Mouse (Mus musculus): Measurements from ENCODE around the gene Sema3a. TPM values are rescaled to one million over a fixed set of nuclear protein-coding genes. Genes with fewer than 3 reads are reported as not detected.
"Not testable (repeated sequence)": the region's sequence is repeated elsewhere in the genome, so short reads cannot be mapped to it uniquely, and the experiment has no call there.

Gene Sema3a
- polyA plus RNA-seq, 1 experiment, result 9.0 TPM

- no peak for TF ChIP-seq CTCF (IDR thresholded peaks at IDR 0.05; ENCODE audit: extremely low read depth, insufficient read depth, low read length)
- no peak for TF ChIP-seq POLR2A (IDR thresholded peaks at IDR 0.05; ENCODE audit: extremely low read depth, insufficient read depth, low read length)
- Histone ChIP-seq H3K27ac (ENCODE audit: insufficient read depth, low read length) (no peak overlapping the region), H3K4me1 (ENCODE audit: control insufficient read depth, insufficient read depth, low read length) (no peaks in the 10 kb centered on the region), H3K4me3 (ENCODE audit: insufficient read depth, low read length) (no peak overlapping the region)
Observed at GRCm38 (mm10) chr5:13433303-13433702, 308.1 kb downstream of the Sema3a start.

DNA sequence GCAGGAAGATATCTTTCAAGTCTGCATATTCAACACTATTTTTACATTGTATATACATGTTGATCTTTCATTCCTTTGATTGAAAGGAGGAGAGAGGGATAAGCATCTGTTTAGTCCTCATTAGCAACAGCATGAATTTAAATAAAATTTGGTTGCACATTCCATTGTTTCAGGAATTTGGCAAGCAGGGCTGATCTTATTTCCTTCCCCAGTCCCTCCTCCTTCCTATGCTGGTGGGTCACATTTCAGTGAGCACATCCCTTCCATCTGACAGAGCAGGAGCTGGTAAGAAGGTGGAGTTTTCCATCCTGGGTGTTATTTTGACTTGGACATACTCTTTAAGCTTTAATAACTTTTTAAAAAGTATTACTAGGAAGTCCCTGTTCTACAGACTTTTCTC is 315.9 kb downstream of the Sema3a start:
- no peak overlapping the region for H3K4me3 ChIP-seq (ENCODE audit: insufficient read depth, low read length)
- TF ChIP-seq CTCF (IDR thresholded peaks at IDR 0.05; ENCODE audit: extremely low read depth, insufficient read depth, low read length) (no peak), POLR2A (IDR thresholded peaks at IDR 0.05; ENCODE audit: extremely low read depth, insufficient read depth, low read length) (no peak)

GRCm38 (mm10) chr5:13460182-13461001 is 335.2 kb downstream of the Sema3a start:
- no peak overlapping the region for H3K27ac ChIP-seq (ENCODE audit: insufficient read depth, low read length)
- no peak overlapping the region for H3K4me3 ChIP-seq (ENCODE audit: insufficient read depth, low read length)
- no peaks in the 10 kb centered on the region for H3K4me1 ChIP-seq (ENCODE audit: control insufficient read depth, insufficient read depth, low read length)
- TF ChIP-seq CTCF (IDR thresholded peaks at IDR 0.05; ENCODE audit: extremely low read depth, insufficient read depth, low read length) (no peak), POLR2A (IDR thresholded peaks at IDR 0.05; ENCODE audit: extremely low read depth, insufficient read depth, low read length) (no peak)

More for the DNA sequence above, 315.9 kb downstream of the Sema3a start:
- Histone ChIP-seq H3K4me1 (ENCODE audit: control insufficient read depth, insufficient read depth, low read length) (no peaks in the 10 kb centered on the region), H3K27ac (ENCODE audit: insufficient read depth, low read length) (no peak overlapping the region)

DNA sequence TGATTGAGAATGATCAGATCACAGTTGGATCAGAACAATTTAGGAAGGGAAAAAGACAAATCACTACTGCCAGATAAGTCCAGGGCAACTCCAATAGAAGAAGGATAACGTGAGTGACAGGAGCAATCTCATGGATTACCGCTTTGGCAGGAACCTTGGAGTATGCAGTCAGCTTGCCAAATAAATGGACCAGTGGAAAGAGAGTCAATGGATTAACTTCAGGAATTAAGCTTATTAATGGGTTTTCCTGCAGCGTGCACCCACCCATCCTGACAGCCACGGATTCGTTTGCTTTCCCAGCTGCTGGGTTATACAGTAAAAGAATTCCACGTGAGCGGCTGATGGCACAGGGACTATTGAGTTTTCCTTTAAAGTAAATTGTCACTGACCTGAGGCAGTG is 343.6 kb downstream of the Sema3a start:
- Histone ChIP-seq H3K27ac (ENCODE audit: insufficient read depth, low read length) (no peak overlapping the region), H3K4me3 (ENCODE audit: insufficient read depth, low read length) (no peak overlapping the region), H3K4me1 (ENCODE audit: control insufficient read depth, insufficient read depth, low read length) (peaks cover 3% of the 10 kb centered on the region; the same call in 1 of the 2 replicates)
- no peak for TF ChIP-seq POLR2A (IDR thresholded peaks at IDR 0.05; ENCODE audit: extremely low read depth, insufficient read depth, low read length)
- no peak for TF ChIP-seq CTCF (IDR thresholded peaks at IDR 0.05; ENCODE audit: extremely low read depth, insufficient read depth, low read length)

DNA sequence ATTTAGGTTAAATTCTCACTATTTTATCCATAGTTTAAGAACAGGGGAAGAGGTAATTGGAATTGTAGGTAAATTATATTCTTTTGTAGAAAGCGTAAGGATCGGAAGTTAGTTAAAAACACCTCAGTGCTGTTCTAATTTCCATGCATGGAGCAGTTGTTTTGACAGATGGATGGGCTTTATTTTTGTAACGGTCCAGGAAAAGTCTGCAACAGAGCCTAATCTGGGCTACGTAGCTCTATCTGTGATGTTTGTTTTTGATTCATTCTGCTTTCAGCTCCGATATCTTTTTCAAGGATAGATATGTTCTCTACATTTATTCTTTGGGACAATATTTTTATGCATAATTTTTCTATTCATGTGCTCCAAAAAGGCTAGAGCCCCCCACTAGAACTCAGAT is 344.2 kb downstream of the Sema3a start:
- Histone ChIP-seq H3K4me3 (ENCODE audit: insufficient read depth, low read length) (no peak overlapping the region), H3K27ac (ENCODE audit: insufficient read depth, low read length) (no peak overlapping the region), H3K4me1 (ENCODE audit: control insufficient read depth, insufficient read depth, low read length) (peaks cover 3% of the 10 kb centered on the region; the same call in 1 of the 2 replicates)
- TF ChIP-seq POLR2A (IDR thresholded peaks at IDR 0.05; ENCODE audit: extremely low read depth, insufficient read depth, low read length) (no peak), CTCF (IDR thresholded peaks at IDR 0.05; ENCODE audit: extremely low read depth, insufficient read depth, low read length) (no peak)

DNA sequence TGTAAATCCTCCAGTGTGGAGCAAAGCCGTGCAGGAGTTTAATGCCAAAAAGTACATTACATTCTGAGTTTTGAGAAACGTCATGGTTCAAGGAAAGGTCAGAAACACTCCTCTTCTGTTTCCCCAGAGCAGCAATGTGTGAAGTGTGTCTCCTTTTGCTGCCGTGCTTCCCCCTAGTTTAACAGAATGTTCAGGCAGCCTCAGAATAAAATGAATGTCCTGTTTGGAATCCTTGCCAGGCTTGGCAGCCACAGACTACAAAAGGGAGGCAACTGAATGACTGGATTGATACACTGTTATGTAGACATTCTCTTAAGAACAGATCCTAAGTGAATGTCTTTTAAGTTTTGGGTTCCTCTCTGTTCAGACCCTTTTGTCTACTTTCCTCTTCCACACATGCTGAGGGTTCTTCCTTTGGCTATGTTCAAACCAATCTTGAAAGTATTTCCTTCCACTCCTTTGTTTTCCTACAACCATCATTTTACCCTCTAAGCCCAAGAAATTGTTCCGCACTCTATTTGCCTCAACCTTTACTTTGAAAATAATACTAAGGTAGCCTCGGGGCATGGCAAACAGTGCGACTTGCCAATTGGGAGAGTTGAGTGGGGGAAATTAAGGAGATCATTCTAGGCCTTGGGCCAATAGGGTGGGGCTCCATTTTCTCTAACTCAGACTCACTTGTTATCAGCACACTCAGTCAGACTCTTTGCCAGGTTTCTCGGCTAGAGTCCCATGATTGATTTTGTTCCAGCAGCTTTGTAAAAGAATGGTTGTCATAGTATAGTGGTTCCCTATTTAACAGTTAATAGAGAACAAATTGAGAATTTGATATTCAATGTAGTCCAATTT is 345.1 kb downstream of the Sema3a start:
- H3K4me3 ChIP-seq (ENCODE audit: insufficient read depth, low read length), result no peak overlapping the region
- H3K27ac ChIP-seq (ENCODE audit: insufficient read depth, low read length), result no peak overlapping the region
- peaks cover 3% of the 10 kb centered on the region; the same call in 1 of the 2 replicates for H3K4me1 ChIP-seq (ENCODE audit: control insufficient read depth, insufficient read depth, low read length)
- no peak for TF ChIP-seq CTCF (IDR thresholded peaks at IDR 0.05; ENCODE audit: extremely low read depth, insufficient read depth, low read length)
- no peak for TF ChIP-seq POLR2A (IDR thresholded peaks at IDR 0.05; ENCODE audit: extremely low read depth, insufficient read depth, low read length)

DNA sequence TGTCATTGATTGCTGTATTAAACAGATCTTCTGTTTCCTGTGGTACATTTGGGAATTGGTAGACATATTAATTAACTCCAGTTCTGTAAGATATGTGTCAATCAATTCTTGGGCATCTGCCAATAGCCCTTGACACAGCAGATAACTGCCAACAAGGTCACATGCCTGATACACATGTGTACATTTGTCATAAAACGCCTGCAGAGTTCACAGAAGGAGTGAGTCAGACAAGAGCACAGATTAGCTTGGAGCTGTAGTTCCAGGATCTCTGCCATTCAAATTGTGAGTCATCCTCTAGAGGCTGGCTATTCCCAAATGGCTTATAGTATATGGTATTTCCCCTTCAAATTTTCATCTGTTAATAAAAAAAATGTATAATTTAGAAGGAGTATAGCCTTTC is 352.4 kb downstream of the Sema3a start:
- TF ChIP-seq CTCF (IDR thresholded peaks at IDR 0.05; ENCODE audit: extremely low read depth, insufficient read depth, low read length), result no peak
- TF ChIP-seq POLR2A (IDR thresholded peaks at IDR 0.05; ENCODE audit: extremely low read depth, insufficient read depth, low read length), result no peak
- H3K4me3 ChIP-seq (ENCODE audit: insufficient read depth, low read length), result no peak overlapping the region
- no peaks in the 10 kb centered on the region for H3K4me1 ChIP-seq (ENCODE audit: control insufficient read depth, insufficient read depth, low read length)
- H3K27ac ChIP-seq (ENCODE audit: insufficient read depth, low read length), result no peak overlapping the region

- H3K4me3 ChIP-seq (ENCODE audit: insufficient read depth, low read length), result no peak overlapping the region
Observed at GRCm38 (mm10) chr5:13488671-13489070, 363.5 kb downstream of the Sema3a start.

GRCm38 (mm10) chr5:13495967-13496366 is 370.8 kb downstream of the Sema3a start:
- not testable (repeated sequence) for H3K4me1 ChIP-seq (ENCODE audit: control insufficient read depth, insufficient read depth, low read length); H3K4me3 ChIP-seq (ENCODE audit: insufficient read depth, low read length); H3K27ac ChIP-seq (ENCODE audit: insufficient read depth, low read length)

More at GRCm38 (mm10) chr5:13488671-13489070, 363.5 kb downstream of the Sema3a start:
- H3K27ac ChIP-seq (ENCODE audit: insufficient read depth, low read length), result no peak overlapping the region
- H3K4me1 ChIP-seq (ENCODE audit: control insufficient read depth, insufficient read depth, low read length), result no peaks in the 10 kb centered on the region
- TF ChIP-seq CTCF (IDR thresholded peaks at IDR 0.05; ENCODE audit: extremely low read depth, insufficient read depth, low read length), result no peak
- no peak for TF ChIP-seq POLR2A (IDR thresholded peaks at IDR 0.05; ENCODE audit: extremely low read depth, insufficient read depth, low read length)
